Mouse (Mus musculus): ENCODE results near the gene Wiz.

GRCm38 (mm10) chr17:32320597-32321389, 68.4 kb downstream of the Wiz start, which contains the start of gene Akap8:
- TF ChIP-seq CTCF (IDR thresholded peaks at IDR 0.05; ENCODE audit: borderline replicate concordance, insufficient read depth, low read depth, low read length) (no peak), POLR2A (IDR thresholded peaks at IDR 0.05; ENCODE audit: borderline replicate concordance, insufficient read depth, low read length) (peak; percentile 84)
